Mouse (Mus musculus) midbrain, embryonic 14.5 days (tissue): ENCODE data around the gene Amhr2. TPM values are rescaled to one million over a fixed set of nuclear protein-coding genes. Genes with fewer than 3 reads are reported as not detected.

Experiments
- ATAC-seq: fragments of 200-750 bp; cut with Nextera tagmentation; 2 replicates; pipeline ENCODE4 v1.8.0; 2017; ENCODE audit warnings: moderate number of reproducible peaks, moderate library complexity; ENCODE audit not compliant: low FRiP score, low TSS enrichment
- DNase-seq: peaks from one replicate; pipeline ENCODE4 v3.0.0-alpha.2; 2015
- H3K27ac ChIP-seq: fragments of 300-500 bp; sonication (generic); replicated peaks from 2 replicates; pipeline ENCODE4 v1.5.1; 2014; ENCODE audit warnings: mild to moderate bottlenecking, low read depth, low read length, moderate library complexity
- H3K27me3 ChIP-seq: fragments of 300-500 bp; sonication (generic); 2 replicates; pipeline ENCODE4 v1.6.1; 2014; ENCODE audit warnings: low read length, control low read depth, mixed read lengths; ENCODE audit not compliant: control insufficient read depth, insufficient read depth
- H3K36me3 ChIP-seq: fragments of 300-500 bp; sonication (generic); 2 replicates; pipeline ENCODE4 v1.6.1; 2014; ENCODE audit warnings: low read length, control low read depth; ENCODE audit not compliant: control insufficient read depth, insufficient read depth
- H3K4me1 ChIP-seq: fragments of 300-500 bp; sonication (generic); 2 replicates; pipeline ENCODE4 v1.6.1; 2014; ENCODE audit warnings: mild to moderate bottlenecking, antibody characterized with exemption, low read length, control low read depth; ENCODE audit not compliant: control insufficient read depth, insufficient read depth
- H3K4me2 ChIP-seq: fragments of 300-500 bp; sonication (generic); 2 replicates; pipeline ENCODE4 v1.6.1; 2014; ENCODE audit warnings: mild to moderate bottlenecking, low read length, moderate library complexity
- H3K4me3 ChIP-seq: fragments of 300-500 bp; sonication (generic); replicated peaks from 2 replicates; pipeline ENCODE4 v1.5.1; 2014; ENCODE audit warnings: low read depth, low read length
- H3K9ac ChIP-seq: fragments of 300-500 bp; sonication (generic); replicated peaks from 2 replicates; pipeline ENCODE4 v1.6.1; 2014; ENCODE audit warnings: mild to moderate bottlenecking, low read length, moderate library complexity
- H3K9me3 ChIP-seq: fragments of 300-500 bp; sonication (generic); 2 replicates; pipeline ENCODE4 v1.6.1; 2016; ENCODE audit warnings: low read length, control low read depth, mixed read lengths; ENCODE audit not compliant: control insufficient read depth
- WGBS: fragments of 180-500 bp; shearing (Covaris S2); extraction: QIAGEN DNeasy Blood & Tissue Kit; methylation state at CpG from one replicate; pipeline ENCODE4 v1.1.7; 2014; 5-methylcytosine and 5-hydroxymethylcytosine counted together
- polyA plus RNA-seq: library from polyadenylated mRNA; unstranded; fragments of >200 nt; fragmentation: Nextera tagmentation; extraction: Ambion mirVana; gene quantifications from 2 replicates; pipeline ENCODE4 v1.2.1, GENCODE M21; 2014

Gene Amhr2
- polyA plus RNA-seq, 1 experiment from 2014 or later, result 0.39 TPM

DNA sequence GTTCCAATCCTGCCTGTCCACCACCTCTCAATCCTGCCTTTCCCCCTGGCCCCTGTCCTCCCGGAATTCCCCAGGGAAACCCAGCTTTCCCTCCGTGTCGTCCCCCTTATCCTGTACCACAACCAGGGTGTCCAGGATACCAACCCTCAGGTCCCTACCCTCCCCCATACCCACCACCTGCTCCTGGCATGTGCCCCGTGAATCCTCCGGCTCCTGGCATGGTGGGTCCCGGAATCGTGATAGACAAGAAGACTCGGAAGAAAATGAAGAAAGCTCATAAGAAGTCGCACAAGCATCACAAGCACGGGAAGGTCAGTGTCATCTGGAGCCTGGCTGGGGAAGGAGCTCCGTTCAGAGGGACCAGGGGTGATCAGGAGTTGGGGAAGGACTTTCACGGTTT lies 15.2 kb downstream of the Amhr2 start:
- H3K4me3 ChIP-seq, result no peak overlapping the region
- H3K4me2 ChIP-seq, result 0 out of 2 replicates have a peak overlapping the region, but pooled peaks have one; percentile 6
- 79% methylated on average over 12 of the region's 12 CpGs for WGBS
- H3K27ac ChIP-seq, result no peak overlapping the region
- no peaks in the 10 kb centered on the region for H3K9me3 ChIP-seq
- no peak for DNase-seq
- H3K27me3 ChIP-seq, result no peaks in the 10 kb centered on the region
- ATAC-seq, result no peak
- 0 out of 2 replicates have a peak, but pooled peaks cover 6% of the 10 kb centered on the region for H3K36me3 ChIP-seq
- H3K9ac ChIP-seq, result no peak overlapping the region
- peaks cover 8% of the 10 kb centered on the region for H3K4me1 ChIP-seq

DNA sequence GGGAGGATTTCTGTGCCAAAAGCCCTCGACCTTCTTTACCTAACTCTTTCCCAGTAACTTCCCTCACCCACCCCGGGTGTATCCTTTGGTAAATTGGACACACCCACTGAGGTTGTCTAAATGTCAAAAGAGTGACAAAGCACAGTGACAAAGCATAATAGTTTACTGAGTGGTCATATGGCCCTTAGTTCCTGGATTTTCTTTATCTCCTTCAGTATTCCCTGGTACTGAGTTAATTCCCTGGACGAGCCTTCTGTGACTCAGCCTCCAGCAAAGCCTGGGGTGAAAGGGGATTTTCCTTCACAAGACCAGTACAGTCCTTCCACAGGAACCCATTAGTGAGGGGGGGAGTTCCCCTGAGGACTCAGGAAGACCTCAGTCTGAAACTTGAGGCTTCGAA lies 15.8 kb downstream of the Amhr2 start:
- 77% methylated on average over 4 of the region's 4 CpGs for WGBS
- Histone ChIP-seq H3K4me2 (no peak overlapping the region), H3K9ac (no peak overlapping the region), H3K36me3 (0 out of 2 replicates have a peak, but pooled peaks cover 6% of the 10 kb centered on the region), H3K4me1 (peaks cover 8% of the 10 kb centered on the region), H3K27me3 (no peaks in the 10 kb centered on the region), H3K4me3 (no peak overlapping the region), H3K9me3 (no peaks in the 10 kb centered on the region), H3K27ac (no peak overlapping the region)
- DNase-seq (no peak), ATAC-seq (no peak)

GRCm38 (mm10) chr15:102461430-102462075 lies 16.4 kb downstream of the Amhr2 start:
- ATAC-seq, result no peak
- Histone ChIP-seq H3K27me3 (no peaks in the 10 kb centered on the region), H3K4me2 (no peak overlapping the region), H3K9me3 (no peaks in the 10 kb centered on the region), H3K36me3 (0 out of 2 replicates have a peak, but pooled peaks cover 6% of the 10 kb centered on the region), H3K4me3 (no peak overlapping the region), H3K9ac (no peak overlapping the region), H3K27ac (no peak overlapping the region), H3K4me1 (peaks cover 8% of the 10 kb centered on the region)
- WGBS, result 87% methylated on average over 9 of the region's 9 CpGs
- DNase-seq, result no peak

DNA sequence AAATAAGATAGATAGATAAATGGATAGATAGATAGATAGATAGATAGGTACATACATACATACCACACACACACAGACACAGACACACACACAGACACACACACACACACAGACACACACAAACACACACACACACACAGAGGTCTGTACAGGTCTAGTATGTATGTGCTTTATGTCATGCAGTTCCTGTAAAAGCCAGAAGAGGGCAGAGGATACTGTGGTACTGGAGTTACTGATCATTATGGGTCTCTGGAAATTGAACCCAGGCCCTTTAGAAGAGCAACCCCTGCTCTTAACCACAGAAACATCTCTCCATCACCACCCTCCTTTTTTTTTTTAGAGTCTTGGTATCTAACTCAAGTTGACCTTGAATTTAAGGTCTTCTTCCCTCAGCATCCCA lies 18.5 kb downstream of the Amhr2 start:
- H3K4me3 ChIP-seq, result no peak overlapping the region
- DNase-seq, result peak; percentile 37
- H3K27me3 ChIP-seq, result no peaks in the 10 kb centered on the region
- no peak overlapping the region for H3K27ac ChIP-seq
- ATAC-seq, result no peak
- no peaks in the 10 kb centered on the region for H3K9me3 ChIP-seq
- H3K9ac ChIP-seq, result no peak overlapping the region
- H3K4me1 ChIP-seq, result peaks cover 8% of the 10 kb centered on the region
- H3K36me3 ChIP-seq, result 0 out of 2 replicates have a peak, but pooled peaks cover 6% of the 10 kb centered on the region
- H3K4me2 ChIP-seq, result no peak overlapping the region

GRCm38 (mm10) chr15:102468675-102469370 lies 23.7 kb downstream of the Amhr2 start:
- Histone ChIP-seq H3K27me3 (no peaks in the 10 kb centered on the region), H3K4me3 (no peak overlapping the region), H3K4me2 (no peak overlapping the region), H3K9ac (no peak overlapping the region), H3K27ac (no peak overlapping the region), H3K4me1 (peaks cover 10% of the 10 kb centered on the region; the same call in 1 of the 2 replicates), H3K36me3 (peaks cover 7% of the 10 kb centered on the region; the same call in 1 of the 2 replicates), H3K9me3 (no peaks in the 10 kb centered on the region)
- 96% methylated on average over 9 of the region's 9 CpGs for WGBS
- DNase-seq (no peak), ATAC-seq (no peak)

DNA sequence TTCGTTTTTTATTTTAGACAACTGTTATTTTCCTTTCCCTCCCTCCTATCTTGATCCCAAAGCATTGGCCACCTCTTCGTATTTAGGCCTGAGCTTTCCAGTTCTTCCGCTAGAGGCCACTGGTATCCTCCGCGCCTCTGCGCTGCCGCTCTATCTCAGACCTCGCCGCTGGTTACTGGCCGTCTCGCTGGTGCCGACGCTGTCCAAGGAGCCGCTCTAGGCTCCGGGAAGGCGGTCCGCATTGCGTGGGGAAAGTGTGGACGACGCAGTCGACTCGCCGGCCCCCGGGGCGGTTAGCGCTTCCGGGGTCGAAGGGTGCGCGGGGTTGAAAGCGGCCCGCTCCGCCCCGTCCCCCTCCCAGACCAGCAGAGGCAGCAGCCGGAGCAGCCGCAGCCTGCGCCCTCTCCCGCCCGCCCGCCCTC lies 25.0 kb downstream of the Amhr2 start, which contains the start of gene Pcbp2:
Pcbp2 (plus strand) TSS at position 357 of the 422 bp plus-strand sequence.
- DNase-seq (peak; percentile 99), ATAC-seq (peak; percentile 98)
- Histone ChIP-seq H3K27me3 (no peaks in the 10 kb centered on the region), H3K4me2 (peak within 1 kb of the TSS; percentile 75), H3K9me3 (no peaks in the 10 kb centered on the region), H3K27ac (peak within 1 kb of the TSS; percentile 95), H3K4me1 (peaks cover 10% of the 10 kb centered on the region; the same call in 1 of the 2 replicates), H3K36me3 (peaks cover 20% of the 10 kb centered on the region), H3K9ac (peak within 1 kb of the TSS; percentile 89), H3K4me3 (peak within 1 kb of the TSS; percentile 76)
- under 1% methylated on average over 38 of the region's 40 CpGs for WGBS

DNA sequence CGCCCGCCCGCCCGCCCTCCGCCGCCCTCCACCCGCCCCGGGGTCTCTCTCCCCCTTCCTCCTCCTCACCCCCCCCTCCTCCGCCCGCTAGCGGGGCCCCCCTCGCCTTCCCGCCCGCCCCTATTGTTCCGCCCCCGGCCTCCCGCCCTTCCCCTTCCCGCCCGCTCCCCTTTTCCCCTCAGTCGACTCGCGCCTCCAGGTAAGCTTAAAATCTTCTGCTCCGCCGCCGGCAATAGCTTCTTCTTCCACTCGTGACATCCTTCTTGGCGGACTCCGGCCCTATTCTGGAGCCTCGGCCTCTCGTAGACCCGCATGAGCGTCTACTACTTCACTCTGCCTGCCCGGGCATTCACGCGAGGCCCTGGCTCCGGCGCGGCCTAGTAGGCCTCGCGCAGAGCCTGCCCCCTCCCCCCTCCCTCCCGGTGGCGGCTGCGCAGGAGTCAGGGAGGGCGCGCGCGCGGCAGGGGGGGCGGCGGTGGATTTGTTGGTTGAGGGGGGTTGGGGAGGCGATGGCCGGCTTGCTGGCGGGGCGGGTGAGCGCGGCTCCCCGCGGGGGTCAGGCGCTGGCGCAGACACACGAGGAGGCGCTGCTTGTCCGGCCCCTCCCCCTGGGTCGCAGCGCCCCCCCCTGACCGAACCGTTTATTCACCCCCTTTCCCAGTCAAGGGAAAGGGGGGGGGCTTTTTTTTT lies 25.6 kb downstream of the Amhr2 start:
- H3K4me1 ChIP-seq, result peaks cover 10% of the 10 kb centered on the region; the same call in 1 of the 2 replicates
- H3K4me2 ChIP-seq, result peak overlapping the region; percentile 75
- DNase-seq, result peak; percentile 92
- H3K27me3 ChIP-seq, result no peaks in the 10 kb centered on the region
- peak overlapping the region; percentile 89 for H3K9ac ChIP-seq
- peak overlapping the region; percentile 76 for H3K4me3 ChIP-seq
- peaks cover 26% of the 10 kb centered on the region for H3K36me3 ChIP-seq
- H3K27ac ChIP-seq, result peak overlapping the region; percentile 95
- ATAC-seq, result peak; percentile 77
- WGBS, result under 1% methylated on average over 47 of the region's 67 CpGs
- no peaks in the 10 kb centered on the region for H3K9me3 ChIP-seq

GRCm38 (mm10) chr15:102471295-102471645 lies 26.1 kb downstream of the Amhr2 start:
- peak overlapping the region; percentile 95 for H3K27ac ChIP-seq
- DNase-seq (no peak), ATAC-seq (no peak)
- peaks cover 10% of the 10 kb centered on the region; the same call in 1 of the 2 replicates for H3K4me1 ChIP-seq
- peak overlapping the region; percentile 75 for H3K4me2 ChIP-seq
- WGBS, result 1% methylated on average over 10 of the region's 10 CpGs
- H3K9me3 ChIP-seq, result no peaks in the 10 kb centered on the region
- H3K9ac ChIP-seq, result peak overlapping the region; percentile 89
- H3K27me3 ChIP-seq, result no peaks in the 10 kb centered on the region
- peaks cover 31% of the 10 kb centered on the region for H3K36me3 ChIP-seq
- H3K4me3 ChIP-seq, result peak overlapping the region; percentile 76
